Mouse (Mus musculus) ES-E14 (cell line): ENCODE results near the gene Mob2.

Experiments
- CHD2 ChIP-seq: IDR thresholded peaks from 2 replicates; pipeline ENCODE4 v1.6.1; 2014; ENCODE audit warnings: mild to moderate bottlenecking, low read depth, low read length, inconsistent platforms
- HCFC1 ChIP-seq: IDR thresholded peaks from 2 replicates; pipeline ENCODE4 v1.6.1; 2012; ENCODE audit warnings: low read length, inconsistent platforms, borderline replicate concordance; ENCODE audit not compliant: insufficient read depth
- MAFK ChIP-seq: IDR thresholded peaks from 2 replicates; pipeline ENCODE4 v1.6.1; 2014; ENCODE audit warnings: mild to moderate bottlenecking, low read depth, low read length, inconsistent platforms; ENCODE audit not compliant: insufficient read depth
- ZC3H11A ChIP-seq: IDR thresholded peaks from 2 replicates; pipeline ENCODE4 v1.6.1; 2012; ENCODE audit warnings: low read depth, mild to moderate bottlenecking, inconsistent platforms, low read length, borderline replicate concordance
- ZNF384 ChIP-seq: IDR thresholded peaks from 2 replicates; pipeline ENCODE4 v1.6.1; 2012; ENCODE audit warnings: low read depth, low read length, inconsistent platforms

DNA sequence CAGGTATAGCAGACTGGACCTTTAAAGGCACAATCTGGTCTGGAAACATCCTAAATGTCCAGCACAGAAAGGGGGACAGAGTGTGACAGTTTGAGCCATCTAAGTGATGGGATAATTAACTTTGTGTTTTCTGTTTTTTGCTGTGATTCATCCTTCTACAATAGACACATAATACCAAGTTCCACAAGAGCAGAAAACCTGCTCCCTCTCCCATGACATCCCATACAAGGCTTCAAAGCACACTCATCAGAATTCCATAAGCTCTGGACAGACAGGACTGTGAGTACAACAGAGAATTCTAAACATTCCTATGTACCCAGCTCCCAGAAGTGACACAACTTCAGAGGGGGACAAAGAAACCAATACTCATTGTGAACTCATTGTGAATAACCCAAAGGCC is 10.3 kb downstream of the Mob2 start:
- TF ChIP-seq ZNF384 (no peak), MAFK (no peak), HCFC1 (no peak), ZC3H11A (no peak), CHD2 (no peak)
